Mouse (Mus musculus) liver, embryonic 11.5 days (tissue): ENCODE data around the gene Gm28845. TPM values are rescaled to one million over a fixed set of nuclear protein-coding genes. Genes with fewer than 3 reads are reported as not detected.

ENCODE experiments used
- ATAC-seq: fragments of 200-750 bp; cut with Nextera tagmentation; replicated peaks from 2 replicates; pipeline ENCODE4 v1.8.0; 2017; ENCODE audit warnings: moderate number of reproducible peaks, mild to moderate bottlenecking, moderate TSS enrichment, moderate library complexity; ENCODE audit not compliant: low FRiP score
- DNase-seq: peaks from one replicate; pipeline ENCODE4 v3.0.0-alpha.2; 2017; ENCODE audit warnings: low spot score
- H3K27ac ChIP-seq: fragments of 300-500 bp; sonication (generic); 2 replicates; pipeline ENCODE4 v1.5.1; 2014; ENCODE audit warnings: mild to moderate bottlenecking, low read depth, low read length, control low read depth
- H3K27me3 ChIP-seq: fragments of 300-500 bp; sonication (generic); replicated peaks from 2 replicates; pipeline ENCODE4 v1.6.1; 2014; ENCODE audit warnings: low read length, mixed read lengths; ENCODE audit not compliant: control insufficient read depth, insufficient read depth
- H3K36me3 ChIP-seq: fragments of 300-500 bp; sonication (generic); 2 replicates; pipeline ENCODE4 v1.6.1; 2014; ENCODE audit warnings: mild to moderate bottlenecking, low read length, moderate library complexity, mixed read lengths; ENCODE audit not compliant: control insufficient read depth, insufficient read depth
- H3K4me1 ChIP-seq: fragments of 300-500 bp; sonication (generic); replicated peaks from 2 replicates; pipeline ENCODE4 v1.6.1; 2014; ENCODE audit warnings: low read length, mixed read lengths; ENCODE audit not compliant: control insufficient read depth, insufficient read depth
- H3K4me2 ChIP-seq: fragments of 300-500 bp; sonication (generic); 2 replicates; pipeline ENCODE4 v1.6.1; 2014; ENCODE audit warnings: mild to moderate bottlenecking, control low read depth, moderate library complexity
- H3K4me3 ChIP-seq: fragments of 300-500 bp; sonication (generic); 2 replicates; pipeline ENCODE4 v1.5.1; 2014; ENCODE audit warnings: low read depth, low read length, control low read depth
- H3K9ac ChIP-seq: fragments of 300-500 bp; sonication (generic); 2 replicates; pipeline ENCODE4 v1.6.1; 2014; ENCODE audit warnings: low read depth, low read length, control low read depth
- H3K9me3 ChIP-seq: fragments of 300-500 bp; sonication (generic); 2 replicates; pipeline ENCODE4 v1.6.1; 2016; ENCODE audit warnings: low read length, inconsistent platforms, mixed read lengths; ENCODE audit not compliant: control insufficient read depth
- WGBS: fragments of 180-500 bp; shearing (Covaris S2); extraction: QIAGEN DNeasy Blood & Tissue Kit; methylation state at CpG from one replicate; pipeline ENCODE4 v1.1.7; 2014; 5-methylcytosine and 5-hydroxymethylcytosine counted together
- polyA plus RNA-seq: library from polyadenylated mRNA; unstranded; fragments of >200 nt; fragmentation: Nextera tagmentation; extraction: Ambion mirVana; gene quantifications from 2 replicates; pipeline ENCODE4 v1.2.1, GENCODE M21; 2014

Gene Gm28845
- polyA plus RNA-seq, 1 experiment from 2014 or later: not detected

GRCm38 (mm10) chr1:65112807-65113196, 6.6 kb downstream of the Gm28845 start:
- Histone ChIP-seq H3K27ac (no peak overlapping the region; the same call in 1 of the 2 replicates), H3K9ac (0 out of 2 replicates have a peak overlapping the region, but pooled peaks have one; percentile 9), H3K4me1 (no peaks in the 10 kb centered on the region), H3K9me3 (no peaks in the 10 kb centered on the region), H3K4me3 (no peak overlapping the region), H3K4me2 (peak overlapping the region; percentile 50), H3K27me3 (no peaks in the 10 kb centered on the region), H3K36me3 (no peaks in the 10 kb centered on the region)
- DNase-seq (no peak), ATAC-seq (peak; percentile 17; the same call in 1 of the 2 replicates)
- 48% methylated on average over 14 of the region's 14 CpGs for WGBS

- ATAC-seq: peak; percentile 57
- no peak overlapping the region for H3K4me3 ChIP-seq
- 11% methylated on average over 8 of the region's 8 CpGs for WGBS
- H3K9ac ChIP-seq: 0 out of 2 replicates have a peak overlapping the region, but pooled peaks have one; percentile 9
- H3K9me3 ChIP-seq: no peaks in the 10 kb centered on the region
- H3K36me3 ChIP-seq: no peaks in the 10 kb centered on the region
- peak overlapping the region; percentile 50 for H3K4me2 ChIP-seq
- H3K4me1 ChIP-seq: no peaks in the 10 kb centered on the region
- no peak for DNase-seq
- no peak overlapping the region; the same call in 1 of the 2 replicates for H3K27ac ChIP-seq
- H3K27me3 ChIP-seq: no peaks in the 10 kb centered on the region
These were observed 7.1 kb downstream of the Gm28845 start for GRCm38 (mm10) chr1:65112031-65112806.

GRCm38 (mm10) chr1:65109756-65110435, 9.5 kb downstream of the Gm28845 start:
- peak overlapping the region; percentile 27; the same call in 1 of the 2 replicates for H3K4me2 ChIP-seq
- DNase-seq (no peak), ATAC-seq (no peak)
- H3K4me3 ChIP-seq: no peak overlapping the region
- WGBS: 60% methylated on average over 25 of the region's 25 CpGs
- no peaks in the 10 kb centered on the region for H3K4me1 ChIP-seq
- no peaks in the 10 kb centered on the region for H3K9me3 ChIP-seq
- no peaks in the 10 kb centered on the region for H3K36me3 ChIP-seq
- H3K27ac ChIP-seq: no peak overlapping the region
- no peaks in the 10 kb centered on the region for H3K27me3 ChIP-seq
- H3K9ac ChIP-seq: no peak overlapping the region

- H3K27ac ChIP-seq: no peak overlapping the region
- 59% methylated on average over 8 of the region's 8 CpGs for WGBS
- no peak overlapping the region for H3K9ac ChIP-seq
- H3K27me3 ChIP-seq: no peaks in the 10 kb centered on the region
- DNase-seq: no peak
- ATAC-seq: no peak
- H3K4me2 ChIP-seq: no peak overlapping the region
- H3K36me3 ChIP-seq: no peaks in the 10 kb centered on the region
- H3K4me3 ChIP-seq: no peak overlapping the region
- no peaks in the 10 kb centered on the region for H3K9me3 ChIP-seq
- no peaks in the 10 kb centered on the region for H3K4me1 ChIP-seq
These were observed 10.2 kb downstream of the Gm28845 start for GRCm38 (mm10) chr1:65109196-65109595.

- no peak overlapping the region for H3K27ac ChIP-seq
- no peak overlapping the region for H3K4me3 ChIP-seq
- DNase-seq (no peak), ATAC-seq (no peak)
- 87% methylated on average over 10 of the region's 10 CpGs for WGBS
- no peak overlapping the region for H3K4me2 ChIP-seq
- no peaks in the 10 kb centered on the region for H3K4me1 ChIP-seq
- H3K27me3 ChIP-seq: no peaks in the 10 kb centered on the region
- no peaks in the 10 kb centered on the region for H3K36me3 ChIP-seq
- H3K9ac ChIP-seq: no peak overlapping the region
- H3K9me3 ChIP-seq: no peaks in the 10 kb centered on the region
These were observed 11.6 kb downstream of the Gm28845 start for GRCm38 (mm10) chr1:65107654-65108279.

GRCm38 (mm10) chr1:65103273-65103672, 16.1 kb downstream of the Gm28845 start, which contains the start of gene Cryga:
Cryga (minus strand) TSS chr1:65103373.
- WGBS: 79% methylated on average over 11 of the region's 11 CpGs
- no peak within 1 kb of the TSS for H3K9ac ChIP-seq
- DNase-seq (no peak), ATAC-seq (no peak)
- no peaks in the 10 kb centered on the region for H3K36me3 ChIP-seq
- H3K27ac ChIP-seq: no peak within 1 kb of the TSS
- no peak within 1 kb of the TSS for H3K4me2 ChIP-seq
- no peak within 1 kb of the TSS for H3K4me3 ChIP-seq
- H3K27me3 ChIP-seq: no peaks in the 10 kb centered on the region
- no peaks in the 10 kb centered on the region for H3K9me3 ChIP-seq
- H3K4me1 ChIP-seq: no peaks in the 10 kb centered on the region

GRCm38 (mm10) chr1:65096953-65097352, 22.4 kb downstream of the Gm28845 start:
- no peak for ATAC-seq
- H3K4me3 ChIP-seq: no peak overlapping the region
- H3K27ac ChIP-seq: no peak overlapping the region
- no peak overlapping the region for H3K4me2 ChIP-seq
- no peaks in the 10 kb centered on the region for H3K36me3 ChIP-seq
- DNase-seq: no peak
- no peaks in the 10 kb centered on the region for H3K9me3 ChIP-seq
- WGBS: 69% methylated on average over 3 of the region's 3 CpGs
- H3K9ac ChIP-seq: no peak overlapping the region
- no peaks in the 10 kb centered on the region for H3K4me1 ChIP-seq
- H3K27me3 ChIP-seq: no peaks in the 10 kb centered on the region

GRCm38 (mm10) chr1:65091566-65091965, 27.8 kb downstream of the Gm28845 start:
- Histone ChIP-seq H3K9me3 (no peaks in the 10 kb centered on the region), H3K9ac (no peak overlapping the region), H3K4me1 (no peaks in the 10 kb centered on the region), H3K4me3 (no peak overlapping the region), H3K36me3 (no peaks in the 10 kb centered on the region), H3K27me3 (no peaks in the 10 kb centered on the region), H3K27ac (no peak overlapping the region), H3K4me2 (no peak overlapping the region)
- no peak for ATAC-seq
- DNase-seq: no peak
- 92% methylated on average over 3 of the region's 3 CpGs for WGBS
